Mouse (Mus musculus): ENCODE measurements around the gene Sf3b6.

DNA sequence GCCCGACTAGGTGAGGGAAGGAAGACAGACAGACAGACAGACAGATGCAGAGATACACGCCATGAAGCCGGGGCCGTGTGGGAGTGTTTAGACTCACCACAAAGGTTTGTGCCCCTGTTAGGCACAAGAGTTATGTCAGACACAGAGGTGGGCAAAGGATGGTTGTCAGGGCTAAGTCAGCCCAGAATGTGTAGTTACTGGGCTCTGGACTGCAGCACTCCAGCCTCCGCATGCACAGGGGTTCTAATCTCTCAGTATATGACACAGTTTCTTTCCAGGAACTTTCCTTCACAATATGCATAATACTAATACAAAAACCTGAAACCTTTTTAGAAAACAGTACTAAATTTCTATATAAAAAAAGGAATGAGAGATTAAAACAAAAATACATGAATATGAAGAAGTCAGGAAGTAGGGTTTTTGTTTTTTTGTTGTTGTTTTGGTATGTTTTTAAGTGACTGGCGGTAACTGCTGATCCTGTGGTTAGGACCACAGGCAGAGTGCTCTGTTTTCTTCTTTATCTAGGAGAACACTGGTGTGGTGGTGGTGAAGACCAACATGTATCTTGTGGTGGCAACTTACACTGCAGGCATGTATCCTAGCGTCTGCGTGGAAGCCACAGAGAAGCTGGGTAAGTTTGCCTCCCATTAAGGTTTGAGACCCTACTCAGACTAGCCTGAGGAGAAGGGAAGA lies 42.3 kb upstream of the Sf3b6 start:
- TF ChIP-seq CTCF (IDR thresholded peaks at IDR 0.05; ENCODE audit: control insufficient read depth, insufficient read depth, low read length) (no peak), POLR2A (IDR thresholded peaks at IDR 0.05; ENCODE audit: borderline replicate concordance, control insufficient read depth, low read depth, low read length) (no peak)
